Mouse (Mus musculus) ES-Bruce4 (cell line): ENCODE measurements around the gene Ppp2r5e. TPM values are rescaled to one million over a fixed set of nuclear protein-coding genes. Genes with fewer than 3 reads are reported as not detected.

ENCODE experiments used
- H3K27ac ChIP-seq: 2 replicates; pipeline ENCODE4 v1.5.1; 2012; ENCODE audit warnings: low read length, inconsistent platforms; ENCODE audit not compliant: insufficient read depth
- H3K27me3 ChIP-seq: 2 replicates; pipeline ENCODE4 v1.6.1; 2012; ENCODE audit warnings: mild to moderate bottlenecking, low read length, inconsistent platforms; ENCODE audit not compliant: control insufficient read depth, poor library complexity, insufficient read depth, severe bottlenecking
- H3K36me3 ChIP-seq: 2 replicates; pipeline ENCODE4 v1.6.1; 2012; ENCODE audit warnings: inconsistent platforms, mild to moderate bottlenecking, low read length, moderate library complexity; ENCODE audit not compliant: control insufficient read depth, poor library complexity, insufficient read depth, severe bottlenecking
- H3K4me1 ChIP-seq: one replicate; pipeline ENCODE4 v1.8.1; 2011; ENCODE audit warnings: low read length; ENCODE audit not compliant: control insufficient read depth, insufficient read depth
- H3K4me3 ChIP-seq: 2 replicates; pipeline ENCODE4 v1.5.1; 2011; ENCODE audit warnings: low read depth, mild to moderate bottlenecking, low read length
- H3K9ac ChIP-seq: 2 replicates; pipeline ENCODE4 v1.6.1; 2012; ENCODE audit warnings: low read depth, mild to moderate bottlenecking, inconsistent platforms; ENCODE audit not compliant: poor library complexity, severe bottlenecking
- H3K9me3 ChIP-seq: replicated peaks from 2 replicates; pipeline ENCODE4 v1.6.1; 2012; ENCODE audit warnings: mild to moderate bottlenecking, low read length, inconsistent platforms; ENCODE audit not compliant: control insufficient read depth, poor library complexity, insufficient read depth, severe bottlenecking
- CTCF ChIP-seq: IDR thresholded peaks from one replicate; pipeline ENCODE4 v1.8.1; 2011; ENCODE audit warnings: low read depth, low read length
- EP300 ChIP-seq: IDR thresholded peaks from 2 replicates; pipeline ENCODE4 v1.6.1; 2011; ENCODE audit warnings: low read depth, low read length; ENCODE audit not compliant: insufficient read depth
- POLR2A ChIP-seq: IDR thresholded peaks from one replicate; pipeline ENCODE4 v1.8.1; 2011; ENCODE audit warnings: low read length; ENCODE audit not compliant: insufficient read depth
- polyA plus RNA-seq: library from polyadenylated mRNA; stranded (reverse); fragments of >200 nt; gene quantifications from 2 replicates; pipeline ENCODE4 v1.2.4, GENCODE M21; 2011; ENCODE audit warnings: low read depth; ENCODE audit not compliant: missing spikeins, insufficient read depth, insufficient read length

The Ppp2r5e gene
- polyA plus RNA-seq, 1 experiment = 51.0 TPM

DNA sequence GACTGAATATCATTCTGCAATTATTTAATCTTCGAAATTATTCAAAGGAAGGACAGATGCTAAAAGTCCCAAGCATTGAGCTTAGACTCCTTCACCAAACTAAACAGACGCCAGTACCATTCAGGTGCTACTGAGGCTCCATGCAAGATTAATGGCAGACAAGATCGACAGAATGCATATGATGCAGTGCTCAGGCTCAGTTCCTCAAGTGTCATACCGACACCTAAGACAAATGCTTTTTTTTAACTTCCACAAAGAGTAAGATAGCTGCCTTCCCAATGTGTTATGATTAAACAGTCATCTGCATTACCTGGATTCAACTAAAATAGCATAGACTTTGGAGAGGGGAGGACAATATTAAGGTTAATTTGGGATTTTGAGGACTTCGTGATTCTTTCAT, 1.6 kb downstream of the Ppp2r5e start:
- H3K27me3 ChIP-seq = no peaks in the 10 kb centered on the region
- H3K36me3 ChIP-seq = peaks cover 20% of the 10 kb centered on the region
- H3K27ac ChIP-seq = no peak overlapping the region
- TF ChIP-seq POLR2A = no peak
- no peak for TF ChIP-seq EP300
- no peak for TF ChIP-seq CTCF
- H3K4me3 ChIP-seq = no peak overlapping the region
- no peak overlapping the region for H3K9ac ChIP-seq
- H3K9me3 ChIP-seq = no peaks in the 10 kb centered on the region
- H3K4me1 ChIP-seq = no peaks in the 10 kb centered on the region

DNA sequence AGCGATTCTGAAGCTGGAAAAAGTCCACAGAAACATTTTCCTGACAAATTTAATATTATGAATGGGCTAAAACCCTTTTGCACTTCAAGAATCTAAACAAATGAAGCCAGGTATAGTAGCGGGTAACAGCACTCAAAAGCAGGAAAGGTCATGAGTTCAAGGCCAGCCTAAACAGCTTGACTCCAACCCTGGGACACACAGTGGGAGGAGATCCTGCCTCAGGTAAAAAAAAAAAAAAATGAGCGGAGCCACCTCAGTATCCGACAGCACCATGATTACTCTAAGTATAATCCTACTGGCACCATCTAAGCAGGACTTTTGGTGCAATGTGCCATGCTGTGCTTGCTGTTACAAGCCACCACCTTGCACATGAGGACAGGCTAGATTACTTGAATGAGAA, 2.2 kb downstream of the Ppp2r5e start:
- Histone ChIP-seq H3K4me3 (no peak overlapping the region), H3K36me3 (peaks cover 20% of the 10 kb centered on the region), H3K9ac (no peak overlapping the region), H3K27me3 (no peaks in the 10 kb centered on the region), H3K4me1 (no peaks in the 10 kb centered on the region), H3K27ac (no peak overlapping the region), H3K9me3 (no peaks in the 10 kb centered on the region)
- no peak for TF ChIP-seq EP300
- no peak for TF ChIP-seq POLR2A
- no peak for TF ChIP-seq CTCF

DNA sequence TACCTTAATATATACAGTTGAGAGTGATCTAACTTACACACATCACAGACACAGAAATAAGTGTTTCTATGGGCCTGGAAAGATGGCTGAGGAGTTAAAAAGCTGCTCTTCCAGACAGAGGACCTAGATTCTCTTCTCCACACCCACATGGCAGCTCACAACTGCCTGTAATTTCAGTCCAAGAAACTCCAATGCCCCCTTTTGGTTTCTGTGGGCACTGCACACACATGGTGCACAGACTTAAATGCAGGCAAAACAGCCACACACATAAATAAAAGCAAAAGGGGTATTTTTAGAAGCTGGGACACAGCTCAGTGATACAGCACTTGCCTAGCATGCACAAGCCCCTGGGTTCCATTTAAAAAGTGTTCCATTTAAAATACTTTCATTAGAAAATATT, 8.5 kb downstream of the Ppp2r5e start:
- no peak for TF ChIP-seq POLR2A
- TF ChIP-seq CTCF = no peak
- TF ChIP-seq EP300 = no peak
- Histone ChIP-seq H3K36me3 (peaks cover 18% of the 10 kb centered on the region), H3K9ac (no peak overlapping the region), H3K4me1 (no peaks in the 10 kb centered on the region), H3K27ac (no peak overlapping the region), H3K9me3 (no peaks in the 10 kb centered on the region), H3K27me3 (no peaks in the 10 kb centered on the region), H3K4me3 (no peak overlapping the region)

DNA sequence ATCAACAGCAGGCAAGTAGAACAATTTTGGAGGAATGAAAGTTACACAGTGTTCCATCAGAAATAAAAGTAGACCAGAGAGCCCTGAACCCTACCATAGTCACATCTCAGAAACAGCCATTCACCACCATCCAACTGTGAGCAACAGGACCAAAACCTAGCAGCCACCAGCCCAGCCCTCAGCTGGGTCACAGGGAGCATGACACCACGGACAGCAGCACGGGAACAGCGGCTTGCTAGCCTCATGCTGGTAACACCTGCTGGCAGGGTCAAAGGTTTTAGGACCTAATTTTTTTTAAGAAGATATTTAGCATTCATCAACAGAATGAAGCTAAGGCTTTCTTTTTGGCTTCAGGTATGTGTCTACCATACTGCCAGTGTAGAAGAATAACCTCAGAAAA, 12.3 kb downstream of the Ppp2r5e start:
- H3K27ac ChIP-seq = no peak overlapping the region
- H3K9ac ChIP-seq = no peak overlapping the region
- H3K36me3 ChIP-seq = peaks cover 5% of the 10 kb centered on the region
- no peaks in the 10 kb centered on the region for H3K4me1 ChIP-seq
- no peaks in the 10 kb centered on the region for H3K9me3 ChIP-seq
- H3K4me3 ChIP-seq = no peak overlapping the region
- H3K27me3 ChIP-seq = no peaks in the 10 kb centered on the region
- TF ChIP-seq EP300 = no peak
- no peak for TF ChIP-seq CTCF
- TF ChIP-seq POLR2A = no peak

DNA sequence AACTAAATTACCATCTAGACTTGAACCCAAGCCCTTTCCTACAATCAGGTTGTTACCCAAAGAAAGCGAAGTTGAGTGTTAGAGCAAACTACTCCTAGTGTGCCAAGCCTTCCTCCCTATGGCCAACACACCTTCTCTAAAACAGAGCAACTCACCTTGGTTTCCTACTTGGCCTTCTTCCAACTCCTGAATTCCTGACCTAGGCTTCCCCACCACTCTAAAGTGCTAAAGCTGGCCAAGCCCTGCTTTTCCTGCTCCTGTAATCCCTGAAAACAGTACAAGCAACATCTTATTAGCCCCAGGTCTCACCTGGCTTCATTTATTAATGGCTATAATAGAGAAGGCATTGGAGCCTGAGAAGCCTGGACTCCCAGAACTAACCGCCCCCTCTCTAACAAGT, 17.0 kb downstream of the Ppp2r5e start:
- Histone ChIP-seq H3K9ac (no peak overlapping the region), H3K27ac (no peak overlapping the region), H3K4me3 (no peak overlapping the region), H3K27me3 (no peaks in the 10 kb centered on the region), H3K9me3 (no peaks in the 10 kb centered on the region), H3K36me3 (no peaks in the 10 kb centered on the region), H3K4me1 (no peaks in the 10 kb centered on the region)
- no peak for TF ChIP-seq EP300
- no peak for TF ChIP-seq CTCF
- TF ChIP-seq POLR2A = no peak

DNA sequence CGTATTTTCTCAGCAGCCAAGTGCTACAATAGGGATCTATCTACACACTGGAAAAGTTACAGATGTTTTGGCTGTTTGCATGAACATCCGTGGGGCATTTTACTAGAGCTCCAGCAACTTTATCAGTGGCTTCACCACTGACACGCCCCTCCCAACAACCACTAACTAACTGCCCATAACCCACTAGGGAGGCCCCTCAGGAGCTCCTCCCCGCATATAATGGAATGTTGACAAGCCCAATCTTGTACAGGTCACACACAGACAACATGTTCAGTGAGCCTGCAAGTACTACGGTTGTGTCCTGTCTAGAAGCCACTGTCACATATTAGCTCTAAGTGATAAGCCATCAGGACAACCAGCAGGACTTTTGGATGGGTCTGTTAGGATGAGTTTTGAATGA, 18.8 kb downstream of the Ppp2r5e start:
- H3K9ac ChIP-seq = no peak overlapping the region
- H3K27me3 ChIP-seq = no peaks in the 10 kb centered on the region
- H3K36me3 ChIP-seq = no peaks in the 10 kb centered on the region
- TF ChIP-seq EP300 = no peak
- TF ChIP-seq CTCF = no peak
- no peak for TF ChIP-seq POLR2A
- no peaks in the 10 kb centered on the region for H3K4me1 ChIP-seq
- no peaks in the 10 kb centered on the region for H3K9me3 ChIP-seq
- no peak overlapping the region for H3K4me3 ChIP-seq
- H3K27ac ChIP-seq = no peak overlapping the region
